Mouse (Mus musculus): ENCODE measurements around the gene Sel1l. TPM values are rescaled to one million over a fixed set of nuclear protein-coding genes. Genes with fewer than 3 reads are reported as not detected.
A peak's percentile ranks its signal among the peaks of the same experiment; 100 is the strongest.
"Not testable (repeated sequence)": the region's sequence is repeated elsewhere in the genome, so short reads cannot be mapped to it uniquely, and the experiment has no call there.

Sel1l gene
- polyA plus RNA-seq, 1 experiment from 2014 or later, result 102 TPM

DNA sequence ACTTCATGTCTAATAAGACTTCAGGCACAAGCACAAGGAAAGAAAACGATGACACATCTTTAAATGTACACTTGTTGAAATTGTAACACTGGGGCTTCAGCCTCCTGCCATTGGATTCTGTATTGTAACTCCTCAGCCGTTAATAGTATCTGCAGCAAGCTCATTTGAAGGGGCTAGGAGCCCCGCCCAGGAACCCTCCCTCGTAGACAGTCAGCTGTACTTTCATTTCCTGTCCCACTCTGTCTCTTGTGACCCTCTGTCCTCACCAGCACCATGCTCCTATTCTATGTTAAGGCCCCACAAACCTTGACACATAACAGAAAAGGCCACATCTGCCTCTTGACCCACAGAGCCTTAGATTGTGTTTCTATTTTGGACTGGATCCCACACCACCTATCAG lies 57.1 kb downstream of the Sel1l start:
- no peaks in the 10 kb centered on the region for H3K36me3 ChIP-seq
- 78% methylated on average over 4 of the region's 4 CpGs for WGBS
- ATAC-seq, result no peak

GRCm38 (mm10) chr12:91789801-91790200 lies 59.2 kb downstream of the Sel1l start:
- Histone ChIP-seq H3K27me3 (no peaks in the 10 kb centered on the region), H3K4me2 (replicated peaks) (no peak overlapping the region), H3K36me3 (no peaks in the 10 kb centered on the region), H3K4me1 (replicated peaks) (no peaks in the 10 kb centered on the region), H3K9ac (replicated peaks) (no peak overlapping the region), H3K9me3 (no peaks in the 10 kb centered on the region), H3K4me3 (replicated peaks) (no peak overlapping the region), H3K27ac (no peak overlapping the region)
- peak; percentile 50; the same call in 1 of the 2 replicates for ATAC-seq
- WGBS, result 51% methylated on average over 6 of the region's 6 CpGs

More for the DNA sequence above, 57.1 kb downstream of the Sel1l start:
- H3K4me1 ChIP-seq (replicated peaks), result no peaks in the 10 kb centered on the region
- H3K4me3 ChIP-seq (replicated peaks), result no peak overlapping the region
- H3K27ac ChIP-seq, result no peak overlapping the region
- H3K4me2 ChIP-seq (replicated peaks), result no peak overlapping the region
- H3K9me3 ChIP-seq, result no peaks in the 10 kb centered on the region
- no peaks in the 10 kb centered on the region for H3K27me3 ChIP-seq
- H3K9ac ChIP-seq (replicated peaks), result no peak overlapping the region

GRCm38 (mm10) chr12:91788446-91788845 lies 60.5 kb downstream of the Sel1l start:
- H3K4me1 ChIP-seq (replicated peaks), result not testable (repeated sequence)

DNA sequence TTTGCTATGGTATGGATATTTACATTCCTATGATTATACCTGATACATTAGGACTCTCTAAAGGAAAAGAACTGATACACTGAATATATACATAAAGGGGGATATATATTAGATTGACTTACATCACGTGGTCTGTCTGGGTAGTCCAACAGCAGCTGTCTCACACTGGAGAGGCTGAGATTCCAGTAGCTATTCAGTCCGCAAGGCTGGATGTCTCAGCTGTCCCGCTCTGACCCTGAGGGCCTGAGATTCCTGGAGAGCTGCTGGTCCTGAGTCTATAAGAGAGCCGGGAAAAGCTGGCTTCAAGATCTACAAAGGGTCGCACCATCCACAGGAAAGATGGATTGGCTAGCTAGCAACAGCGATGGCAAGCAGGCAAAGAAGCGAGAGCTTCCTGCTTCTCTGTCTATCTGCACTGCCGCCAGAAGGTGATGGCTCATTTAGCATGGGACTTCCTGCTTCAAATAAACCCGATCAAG lies 61.0 kb downstream of the Sel1l start, which contains the start of gene Ston2:
TSS of gene Ston2 (minus strand) at position 429 of the 479 bp plus-strand sequence.
- Histone ChIP-seq H3K9ac (replicated peaks) (no peak within 1 kb of the TSS), H3K27ac (no peak within 1 kb of the TSS), H3K36me3 (no peaks in the 10 kb centered on the region), H3K9me3 (no peaks in the 10 kb centered on the region), H3K4me3 (replicated peaks) (no peak within 1 kb of the TSS), H3K4me1 (replicated peaks) (no peaks in the 10 kb centered on the region), H3K27me3 (no peaks in the 10 kb centered on the region), H3K4me2 (replicated peaks) (no peak within 1 kb of the TSS)
- ATAC-seq, result no peak
- WGBS, result 86% methylated on average over 9 of the region's 9 CpGs

More at GRCm38 (mm10) chr12:91788446-91788845, 60.5 kb downstream of the Sel1l start:
- ATAC-seq; H3K4me3 ChIP-seq (replicated peaks); H3K27ac ChIP-seq; H3K9me3 ChIP-seq; H3K9ac ChIP-seq (replicated peaks); H3K27me3 ChIP-seq; H3K4me2 ChIP-seq (replicated peaks); H3K36me3 ChIP-seq: not testable (repeated sequence)
- 72% methylated on average over 3 of the region's 3 CpGs for WGBS

- WGBS, result 67% methylated on average over 10 of the region's 10 CpGs
- no peak overlapping the region for H3K4me3 ChIP-seq (replicated peaks)
- no peak for ATAC-seq
- H3K27me3 ChIP-seq, result no peaks in the 10 kb centered on the region
- H3K4me1 ChIP-seq (replicated peaks), result no peaks in the 10 kb centered on the region
- no peak overlapping the region for H3K27ac ChIP-seq
- H3K36me3 ChIP-seq, result no peaks in the 10 kb centered on the region
- H3K9ac ChIP-seq (replicated peaks), result no peak overlapping the region
- no peaks in the 10 kb centered on the region for H3K9me3 ChIP-seq
- no peak overlapping the region for H3K4me2 ChIP-seq (replicated peaks)
These were observed 62.6 kb downstream of the Sel1l start for GRCm38 (mm10) chr12:91786355-91786754.

DNA sequence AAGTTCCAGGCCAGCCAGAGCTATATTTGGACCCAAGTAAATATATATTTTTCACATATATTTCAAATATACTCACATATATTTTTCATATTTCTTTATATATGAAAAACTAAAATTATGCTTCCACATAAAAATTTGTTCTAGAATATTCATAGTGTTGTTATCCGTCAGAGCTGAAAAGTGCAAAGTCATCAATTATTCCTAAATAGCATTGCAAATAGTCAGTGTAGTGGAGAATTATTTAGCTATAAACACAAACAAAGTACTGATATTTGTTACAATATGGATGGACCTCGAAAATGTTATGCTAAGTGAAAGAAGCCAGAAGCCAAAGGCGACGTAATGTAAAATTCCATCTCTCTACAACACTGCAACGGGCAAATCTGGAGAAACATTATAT lies 67.5 kb downstream of the Sel1l start:
- no peak overlapping the region for H3K9ac ChIP-seq (replicated peaks)
- H3K36me3 ChIP-seq, result no peaks in the 10 kb centered on the region
- peaks cover 16% of the 10 kb centered on the region for H3K4me1 ChIP-seq (replicated peaks)
- peaks cover 12% of the 10 kb centered on the region; the same call in 1 of the 2 replicates for H3K27me3 ChIP-seq
- no peak for ATAC-seq
- 86% methylated on average over 5 of the region's 5 CpGs for WGBS
- H3K4me3 ChIP-seq (replicated peaks), result no peak overlapping the region
- no peak overlapping the region for H3K4me2 ChIP-seq (replicated peaks)
- H3K27ac ChIP-seq, result no peak overlapping the region
- no peaks in the 10 kb centered on the region for H3K9me3 ChIP-seq

- no peaks in the 10 kb centered on the region for H3K36me3 ChIP-seq
- H3K27ac ChIP-seq, result no peak overlapping the region
- H3K4me1 ChIP-seq (replicated peaks), result peaks cover 16% of the 10 kb centered on the region
- H3K4me3 ChIP-seq (replicated peaks), result no peak overlapping the region
- peaks cover 12% of the 10 kb centered on the region; the same call in 1 of the 2 replicates for H3K27me3 ChIP-seq
- no peak overlapping the region for H3K4me2 ChIP-seq (replicated peaks)
- WGBS, result 84% methylated on average over 3 of the region's 3 CpGs
- ATAC-seq, result no peak
- H3K9me3 ChIP-seq, result no peaks in the 10 kb centered on the region
- no peak overlapping the region for H3K9ac ChIP-seq (replicated peaks)
These were observed 68.4 kb downstream of the Sel1l start for GRCm38 (mm10) chr12:91780531-91780930.

- H3K27me3 ChIP-seq, result peaks cover 12% of the 10 kb centered on the region; the same call in 1 of the 2 replicates
- no peaks in the 10 kb centered on the region for H3K9me3 ChIP-seq
- peak overlapping the region; percentile 96 for H3K4me2 ChIP-seq (replicated peaks)
- H3K9ac ChIP-seq (replicated peaks), result peak overlapping the region; percentile 71
- no peak overlapping the region; the same call in 1 of the 2 replicates for H3K27ac ChIP-seq
- H3K4me3 ChIP-seq (replicated peaks), result peak overlapping the region; percentile 78
- H3K36me3 ChIP-seq, result no peaks in the 10 kb centered on the region
- WGBS, result under 1% methylated on average over 35 of the region's 35 CpGs
- H3K4me1 ChIP-seq (replicated peaks), result peaks cover 16% of the 10 kb centered on the region
- peak; percentile 97 for ATAC-seq
These were observed 70.0 kb downstream of the Sel1l start for GRCm38 (mm10) chr12:91779004-91779365.

GRCm38 (mm10) chr12:91778211-91779003 lies 70.5 kb downstream of the Sel1l start:
- no peaks in the 10 kb centered on the region for H3K9me3 ChIP-seq
- H3K4me3 ChIP-seq (replicated peaks), result peak overlapping the region; percentile 78
- peak overlapping the region; percentile 71 for H3K9ac ChIP-seq (replicated peaks)
- peaks cover 16% of the 10 kb centered on the region for H3K4me1 ChIP-seq (replicated peaks)
- H3K4me2 ChIP-seq (replicated peaks), result peak overlapping the region; percentile 96
- ATAC-seq, result peak; percentile 91
- H3K27ac ChIP-seq, result no peak overlapping the region; the same call in 1 of the 2 replicates
- peaks cover 12% of the 10 kb centered on the region; the same call in 1 of the 2 replicates for H3K27me3 ChIP-seq
- under 1% methylated on average over 48 of the region's 51 CpGs for WGBS
- no peaks in the 10 kb centered on the region for H3K36me3 ChIP-seq

GRCm38 (mm10) chr12:91776342-91776741 lies 72.6 kb downstream of the Sel1l start:
- 88% methylated on average over 5 of the region's 5 CpGs for WGBS
- H3K4me1 ChIP-seq (replicated peaks), result peaks cover 16% of the 10 kb centered on the region
- no peaks in the 10 kb centered on the region for H3K36me3 ChIP-seq
- no peak overlapping the region for H3K27ac ChIP-seq
- ATAC-seq, result no peak
- no peak overlapping the region for H3K4me2 ChIP-seq (replicated peaks)
- no peaks in the 10 kb centered on the region for H3K9me3 ChIP-seq
- no peak overlapping the region for H3K4me3 ChIP-seq (replicated peaks)
- H3K27me3 ChIP-seq, result peaks cover 12% of the 10 kb centered on the region; the same call in 1 of the 2 replicates
- no peak overlapping the region for H3K9ac ChIP-seq (replicated peaks)

GRCm38 (mm10) chr12:91774811-91775284 lies 74.1 kb downstream of the Sel1l start:
- Histone ChIP-seq H3K4me1 (replicated peaks) (peaks cover 16% of the 10 kb centered on the region), H3K9ac (replicated peaks) (no peak overlapping the region), H3K4me2 (replicated peaks) (no peak overlapping the region), H3K9me3 (no peaks in the 10 kb centered on the region), H3K4me3 (replicated peaks) (no peak overlapping the region), H3K27ac (no peak overlapping the region), H3K36me3 (no peaks in the 10 kb centered on the region), H3K27me3 (peaks cover 4% of the 10 kb centered on the region; the same call in 1 of the 2 replicates)
- 78% methylated on average over 8 of the region's 8 CpGs for WGBS
- ATAC-seq, result no peak

GRCm38 (mm10) chr12:91768871-91769270 lies 80.1 kb downstream of the Sel1l start:
- H3K9ac ChIP-seq (replicated peaks), result no peak overlapping the region
- no peaks in the 10 kb centered on the region for H3K9me3 ChIP-seq
- H3K4me1 ChIP-seq (replicated peaks), result peaks cover 18% of the 10 kb centered on the region
- ATAC-seq, result no peak
- no peak overlapping the region for H3K4me3 ChIP-seq (replicated peaks)
- H3K36me3 ChIP-seq, result no peaks in the 10 kb centered on the region
- H3K27ac ChIP-seq, result no peak overlapping the region
- 83% methylated on average over 2 of the region's 2 CpGs for WGBS
- H3K27me3 ChIP-seq, result no peaks in the 10 kb centered on the region
- no peak overlapping the region for H3K4me2 ChIP-seq (replicated peaks)

Measured in midbrain, embryonic 13.5 days (tissue).